Mouse (Mus musculus): ENCODE data around the gene Slc34a3.

DNA sequence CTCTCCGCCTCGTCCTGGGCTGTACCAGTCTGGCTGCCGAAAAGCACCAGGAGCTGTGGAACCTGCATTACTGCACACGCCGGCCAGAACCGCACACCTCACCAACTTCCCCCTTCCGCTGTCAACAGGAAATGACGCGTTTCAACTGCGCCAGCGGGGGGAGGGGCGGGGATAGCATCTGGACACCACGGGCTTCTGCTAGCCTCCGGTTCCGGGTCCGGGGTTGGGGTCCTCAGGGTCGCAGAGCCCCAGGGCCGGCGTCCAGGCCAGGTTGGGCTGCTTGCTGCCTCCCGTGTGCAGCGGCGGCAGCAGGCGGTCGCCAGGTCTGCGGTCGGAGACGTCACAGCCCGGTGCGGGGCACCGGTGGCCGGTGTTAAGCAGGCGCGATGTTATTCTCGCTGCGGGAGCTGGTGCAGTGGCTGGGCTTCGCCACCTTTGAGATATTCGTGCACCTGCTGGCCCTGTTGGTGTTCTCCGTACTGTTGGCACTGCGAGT is 21.2 kb upstream of the Slc34a3 start, which contains the start of gene Tmem203:
- TF ChIP-seq CTCF (IDR thresholded peaks at IDR 0.05) = no peak
- peak; percentile 90 for TF ChIP-seq EP300 (IDR thresholded peaks at IDR 0.05; ENCODE audit: insufficient read depth, low read depth, low read length)
- peak; percentile 80 for TF ChIP-seq POLR2A (IDR thresholded peaks at IDR 0.05; ENCODE audit: insufficient read depth, low read depth, low read length)
